Mouse (Mus musculus) limb, embryonic 11.5 days (tissue): ENCODE data around the gene Tomm40. TPM values are rescaled to one million over a fixed set of nuclear protein-coding genes. Genes with fewer than 3 reads are reported as not detected.
A peak's percentile ranks its signal among the peaks of the same experiment; 100 is the strongest.

Experiments used
- ATAC-seq: fragments of 200-750 bp; cut with Nextera tagmentation; 2 replicates; pipeline ENCODE4 v1.8.0; 2017; ENCODE audit warnings: low read depth; ENCODE audit not compliant: insufficient number of reproducible peaks, low FRiP score, low TSS enrichment
- DNase-seq: peaks from one replicate; pipeline ENCODE4 v3.0.0-alpha.2; 2015; ENCODE audit warnings: low spot score
- H3K27ac ChIP-seq: fragments of 300-500 bp; sonication (generic); replicated peaks from 2 replicates; pipeline ENCODE4 v1.5.1; 2014; ENCODE audit warnings: low read depth, mild to moderate bottlenecking, low read length
- H3K27me3 ChIP-seq: fragments of 300-500 bp; sonication (generic); 2 replicates; pipeline ENCODE4 v1.6.1; 2014; ENCODE audit warnings: mild to moderate bottlenecking, low read length, mixed read lengths; ENCODE audit not compliant: control insufficient read depth, insufficient read depth
- H3K36me3 ChIP-seq: fragments of 300-500 bp; sonication (generic); 2 replicates; pipeline ENCODE4 v1.6.1; 2014; ENCODE audit warnings: mild to moderate bottlenecking, low read length, moderate library complexity, mixed read lengths; ENCODE audit not compliant: control insufficient read depth, insufficient read depth
- H3K4me1 ChIP-seq: fragments of 300-500 bp; sonication (generic); 2 replicates; pipeline ENCODE4 v1.6.1; 2014; ENCODE audit warnings: low read length, mixed read lengths; ENCODE audit not compliant: control insufficient read depth, insufficient read depth
- H3K4me2 ChIP-seq: fragments of 300-500 bp; sonication (generic); 2 replicates; pipeline ENCODE4 v1.6.1; 2014; ENCODE audit warnings: low read depth, mild to moderate bottlenecking, moderate library complexity; ENCODE audit not compliant: severe bottlenecking
- H3K4me3 ChIP-seq: fragments of 300-500 bp; sonication (generic); 2 replicates; pipeline ENCODE4 v1.5.1; 2014; ENCODE audit warnings: low read depth, low read length
- H3K9ac ChIP-seq: fragments of 300-500 bp; sonication (generic); 2 replicates; pipeline ENCODE4 v1.6.1; 2014; ENCODE audit warnings: mild to moderate bottlenecking, low read length
- H3K9me3 ChIP-seq: fragments of 300-500 bp; sonication (generic); 2 replicates; pipeline ENCODE4 v1.6.1; 2016; ENCODE audit warnings: low read length; ENCODE audit not compliant: control insufficient read depth
- WGBS: fragments of 180-500 bp; shearing (Covaris S2); extraction: QIAGEN DNeasy Blood & Tissue Kit; methylation state at CpG from one replicate; pipeline ENCODE4 v1.1.7; 2014; 5-methylcytosine and 5-hydroxymethylcytosine counted together
- polyA plus RNA-seq: library from polyadenylated mRNA; unstranded; fragments of >200 nt; fragmentation: Nextera tagmentation; extraction: Ambion mirVana; gene quantifications from 2 replicates; pipeline ENCODE4 v1.2.1, GENCODE M21; 2014

Gene Tomm40
- polyA plus RNA-seq, 1 experiment from 2014 or later, result 163 TPM

- peak; percentile 35 for DNase-seq
- H3K9ac ChIP-seq, result no peak overlapping the region
- no peaks in the 10 kb centered on the region for H3K9me3 ChIP-seq
- H3K36me3 ChIP-seq, result no peaks in the 10 kb centered on the region
- WGBS, result 3% methylated on average over 25 of the region's 25 CpGs
- H3K4me1 ChIP-seq, result peaks cover 22% of the 10 kb centered on the region
- peak overlapping the region; percentile 71 for H3K4me3 ChIP-seq
- H3K27me3 ChIP-seq, result no peaks in the 10 kb centered on the region
- ATAC-seq, result no peak
- peak overlapping the region; percentile 74 for H3K4me2 ChIP-seq
- H3K27ac ChIP-seq, result no peak overlapping the region
Measured at GRCm38 (mm10) chr7:19747420-19748218, 32.4 kb upstream of the Tomm40 start.

DNA sequence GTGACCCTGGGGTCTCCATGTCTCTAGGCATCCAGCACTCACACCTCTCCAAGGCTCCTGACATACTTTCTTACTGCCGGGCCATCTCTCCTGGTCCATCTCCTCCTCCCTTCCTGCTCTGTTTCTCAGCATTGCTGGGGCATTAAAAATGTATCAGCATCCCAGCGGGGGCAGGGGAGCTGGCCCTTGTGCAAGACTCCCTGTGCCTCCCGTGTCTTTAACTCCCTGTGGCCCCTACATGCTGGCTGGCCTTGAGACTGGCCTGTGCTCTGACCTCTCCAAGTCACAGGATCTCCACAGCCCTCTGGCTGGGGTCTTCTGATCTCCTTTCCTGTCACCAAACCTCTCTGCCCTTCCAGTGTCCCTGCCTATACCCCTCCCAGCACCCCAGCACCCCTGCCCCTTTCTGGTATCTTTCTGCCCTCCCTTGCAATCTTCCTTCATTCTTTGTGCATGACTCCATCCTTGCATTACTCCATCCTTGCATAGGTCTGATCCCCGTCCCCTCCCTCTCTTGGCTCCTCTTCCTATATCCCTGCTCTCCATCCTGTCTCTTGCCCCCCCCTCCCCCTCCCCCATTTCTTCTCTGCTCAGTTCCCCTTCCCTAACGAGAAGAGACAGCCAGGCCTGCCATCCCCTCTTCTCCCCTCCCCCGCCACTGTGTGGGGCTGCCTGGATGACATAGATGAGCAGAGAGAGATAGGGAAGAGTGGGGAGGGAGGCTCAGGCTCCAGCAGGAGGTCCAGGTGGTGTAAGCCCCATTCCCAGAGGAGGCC is 31.4 kb upstream of the Tomm40 start:
- Histone ChIP-seq H3K4me2 (peak overlapping the region; percentile 21; the same call in 1 of the 2 replicates), H3K4me3 (no peak overlapping the region), H3K9ac (no peak overlapping the region), H3K4me1 (peaks cover 25% of the 10 kb centered on the region), H3K9me3 (no peaks in the 10 kb centered on the region), H3K27me3 (no peaks in the 10 kb centered on the region), H3K27ac (no peak overlapping the region), H3K36me3 (no peaks in the 10 kb centered on the region)
- DNase-seq (no peak), ATAC-seq (no peak)
- WGBS, result 41% methylated on average over 6 of the region's 6 CpGs

- no peaks in the 10 kb centered on the region for H3K9me3 ChIP-seq
- H3K27ac ChIP-seq, result no peak overlapping the region
- DNase-seq, result no peak
- H3K4me3 ChIP-seq, result no peak overlapping the region
- no peaks in the 10 kb centered on the region for H3K27me3 ChIP-seq
- H3K36me3 ChIP-seq, result no peaks in the 10 kb centered on the region
- no peak overlapping the region for H3K4me2 ChIP-seq
- H3K4me1 ChIP-seq, result peaks cover 28% of the 10 kb centered on the region
- ATAC-seq, result no peak
- WGBS, result 90% methylated on average over 8 of the region's 10 CpGs
- no peak overlapping the region for H3K9ac ChIP-seq
Measured at GRCm38 (mm10) chr7:19745971-19746370, 30.7 kb upstream of the Tomm40 start.

- 0 out of 2 replicates have a peak overlapping the region, but pooled peaks have one; percentile 21 for H3K27ac ChIP-seq
- no peaks in the 10 kb centered on the region; the same call in 1 of the 2 replicates for H3K36me3 ChIP-seq
- H3K9ac ChIP-seq, result no peak overlapping the region
- no peak overlapping the region; the same call in 1 of the 2 replicates for H3K4me2 ChIP-seq
- WGBS, result 66% methylated on average over 14 of the region's 14 CpGs
- DNase-seq, result no peak
- H3K9me3 ChIP-seq, result no peaks in the 10 kb centered on the region
- no peak overlapping the region for H3K4me3 ChIP-seq
- no peaks in the 10 kb centered on the region for H3K27me3 ChIP-seq
- no peak for ATAC-seq
- peaks cover 24% of the 10 kb centered on the region for H3K4me1 ChIP-seq
Measured at GRCm38 (mm10) chr7:19744590-19745385, 29.6 kb upstream of the Tomm40 start.

DNA sequence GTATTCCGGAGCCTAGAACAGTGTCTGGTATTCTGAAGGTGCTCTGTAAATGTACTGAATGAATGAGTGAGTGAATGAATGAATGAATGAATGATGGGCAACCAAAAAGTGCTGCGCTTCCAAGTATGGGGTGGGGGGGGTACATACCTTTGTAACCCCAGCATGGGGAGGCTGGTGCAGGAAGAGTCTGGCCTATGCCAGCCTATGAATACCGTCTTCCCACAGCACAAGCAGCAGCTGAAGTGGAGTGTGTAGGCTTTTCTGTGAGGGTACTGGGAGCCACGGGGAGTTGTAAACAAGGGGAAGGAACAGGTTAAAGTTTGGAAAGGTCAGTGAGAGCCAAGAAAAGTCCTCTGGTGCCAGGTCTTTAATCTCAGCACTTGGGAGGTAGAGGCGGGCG is 28.6 kb upstream of the Tomm40 start:
- ATAC-seq, result no peak
- no peaks in the 10 kb centered on the region; the same call in 1 of the 2 replicates for H3K36me3 ChIP-seq
- H3K9ac ChIP-seq, result no peak overlapping the region
- no peaks in the 10 kb centered on the region for H3K9me3 ChIP-seq
- H3K4me3 ChIP-seq, result no peak overlapping the region
- no peak for DNase-seq
- H3K4me1 ChIP-seq, result peaks cover 24% of the 10 kb centered on the region
- H3K27ac ChIP-seq, result no peak overlapping the region
- 84% methylated on average over 6 of the region's 6 CpGs for WGBS
- no peaks in the 10 kb centered on the region for H3K27me3 ChIP-seq
- no peak overlapping the region for H3K4me2 ChIP-seq

- H3K4me2 ChIP-seq, result no peak overlapping the region
- no peaks in the 10 kb centered on the region for H3K9me3 ChIP-seq
- H3K27me3 ChIP-seq, result no peaks in the 10 kb centered on the region
- peaks cover 21% of the 10 kb centered on the region for H3K4me1 ChIP-seq
- no peak overlapping the region for H3K27ac ChIP-seq
- ATAC-seq, result no peak
- H3K36me3 ChIP-seq, result peaks cover 6% of the 10 kb centered on the region; the same call in 1 of the 2 replicates
- H3K4me3 ChIP-seq, result no peak overlapping the region
- no peak for DNase-seq
- 43% methylated on average over 5 of the region's 5 CpGs for WGBS
- H3K9ac ChIP-seq, result no peak overlapping the region
Measured at GRCm38 (mm10) chr7:19742468-19742867, 27.2 kb upstream of the Tomm40 start.

- Histone ChIP-seq H3K27me3 (no peaks in the 10 kb centered on the region), H3K9ac (no peak overlapping the region)
- no peak for ATAC-seq
Measured at GRCm38 (mm10) chr7:19741329-19742031, 26.2 kb upstream of the Tomm40 start.

More at GRCm38 (mm10) chr7:19741329-19742031, 26.2 kb upstream of the Tomm40 start:
- peaks cover 7% of the 10 kb centered on the region; the same call in 1 of the 2 replicates for H3K36me3 ChIP-seq
- DNase-seq, result no peak
- H3K4me1 ChIP-seq, result peaks cover 14% of the 10 kb centered on the region
- H3K9me3 ChIP-seq, result no peaks in the 10 kb centered on the region
- no peak overlapping the region for H3K27ac ChIP-seq
- WGBS, result 12% methylated on average over 8 of the region's 8 CpGs
- no peak overlapping the region for H3K4me3 ChIP-seq
- H3K4me2 ChIP-seq, result no peak overlapping the region
